Mouse (Mus musculus): ENCODE measurements around the gene Cabin1.

GRCm38 (mm10) chr10:75725449-75725848, 38.7 kb downstream of the Cabin1 start:
- TF ChIP-seq CTCF (IDR thresholded peaks at IDR 0.05; ENCODE audit: control insufficient read depth, insufficient read depth, insufficient replicate concordance, low read depth, low read length) (no peak), POLR2A (IDR thresholded peaks at IDR 0.05; ENCODE audit: control insufficient read depth, low read depth, low read length) (no peak)
